Mouse (Mus musculus): ENCODE measurements at regions not wholly inside any gene's neighbourhood (a gene's known extent, or its start where the extent isn't known, plus 50 kb on each side); places are given as distances from the start of the nearest gene placed in this dataset.

- peak; percentile 19 to 21 for DNase-seq
Observed at GRCm38 (mm10) chr14:92958138-92958537, 932.3 kb downstream of the Pcdh9 start.

- no peak for DNase-seq
Observed at GRCm38 (mm10) chr14:92955485-92955884, 935.0 kb downstream of the Pcdh9 start.

- DNase-seq: peak in 1 of 2 experiments; percentile 9
Observed at GRCm38 (mm10) chr14:92907623-92908045, 982.8 kb downstream of the Pcdh9 start.

GRCm38 (mm10) chr14:92874548-92874947 lies 1015.9 kb downstream of the Pcdh9 start:
- no peak for DNase-seq

- DNase-seq: no peak
Observed at GRCm38 (mm10) chr14:92866462-92866861, 1024.0 kb downstream of the Pcdh9 start.

- no peak for DNase-seq
Observed at GRCm38 (mm10) chr14:92862942-92863341, 1027.5 kb downstream of the Pcdh9 start.

- DNase-seq: no peak
Observed at GRCm38 (mm10) chr14:92860723-92861122, 1029.8 kb downstream of the Pcdh9 start.

- DNase-seq: no peak
Observed at GRCm38 (mm10) chr14:92833646-92834045, 1056.8 kb downstream of the Pcdh9 start.

GRCm38 (mm10) chr14:92829171-92829570 lies 1061.3 kb downstream of the Pcdh9 start:
- DNase-seq: no peak

GRCm38 (mm10) chr14:92826576-92827284 lies 1063.7 kb downstream of the Pcdh9 start:
- no peak for DNase-seq

- no peak for DNase-seq
Observed at GRCm38 (mm10) chr14:92820061-92820460, 1070.4 kb downstream of the Pcdh9 start.

Measured in cerebellum, adult 18-20 months (tissue).